In the genomic region with DNA sequence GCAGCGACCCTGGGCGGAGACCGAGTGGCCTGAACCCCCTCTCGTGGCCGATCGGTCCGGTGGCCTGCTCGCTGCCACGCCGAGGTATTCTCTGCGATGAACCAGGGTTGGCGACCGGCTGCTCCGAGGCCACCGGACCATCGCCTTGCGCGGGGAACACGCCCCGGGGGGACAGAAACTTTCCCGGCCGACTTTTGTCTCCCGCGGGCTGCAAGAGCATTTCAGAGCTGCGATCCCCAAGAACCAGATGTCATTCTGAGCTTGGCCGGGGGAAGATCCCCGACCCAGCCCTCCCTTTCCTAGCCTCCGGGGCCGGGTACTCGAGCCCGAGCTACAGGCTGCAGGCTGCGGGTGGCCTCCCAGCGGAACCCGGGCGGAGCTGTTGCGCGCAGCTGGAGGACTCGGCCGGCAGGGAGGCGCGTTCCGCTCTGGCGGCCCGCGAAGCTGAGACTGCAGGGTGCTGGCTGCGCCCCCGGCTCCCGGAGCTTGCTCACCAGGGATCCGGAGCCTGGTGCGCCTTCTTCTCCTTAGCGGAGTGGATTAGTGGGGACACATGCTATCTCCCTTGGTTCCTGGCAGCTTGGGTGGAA, we compare ENCODE assay signal across 8 mouse cellular contexts. TPM values are rescaled to one million over a fixed set of nuclear protein-coding genes. Genes with fewer than 3 reads are reported as not detected.
DNase-seq lines count a peak whose midpoint lies in the region; ATAC-seq and TF ChIP-seq lines count a peak whose summit lies in the region.

No protein-coding gene starts in this region.

- peak overlapping the region; percentile 76 for H3K4me3 ChIP-seq in ES-Bruce4 (ENCODE audit: low read depth, low read length)
- H3K4me3 ChIP-seq in hindbrain, embryonic 14.5 days (replicated peaks; ENCODE audit: low read length) = peak overlapping the region; percentile 68
- peak overlapping the region; percentile 77 for H3K4me3 ChIP-seq in left cerebral cortex, adult 2 months

- no peak for TF ChIP-seq CTCF in ES-Bruce4 (IDR thresholded peaks at IDR 0.05; ENCODE audit: low read depth, low read length)
- no peak; the same call in 1 of the 2 replicates for TF ChIP-seq CTCF in left cerebral cortex, adult 2 months (IDR thresholded peaks at IDR 0.05)

- ATAC-seq in hindbrain, embryonic 14.5 days (ENCODE audit: low FRiP score) = no peak; the same call in 1 of the 2 replicates
- no peak for ATAC-seq in erythroid progenitor cell, adult 5-6 weeks (replicated peaks; ENCODE audit: low FRiP score, poor library complexity, severe bottlenecking)

- no peak for TF ChIP-seq POLR2A in ES-Bruce4 (IDR thresholded peaks at IDR 0.05; ENCODE audit: insufficient read depth, low read length)

- intact Hi-C loops in left cerebral cortex, adult 2 months (cut with DNase I) = loop anchor here (2.0 to 5.0 kb wide), 2 partner anchors 74 to 431 kb away; no protein-coding TSS in a partner anchor

- H3K4me2 ChIP-seq in hindbrain, embryonic 14.5 days (replicated peaks) = peak overlapping the region; percentile 97

- H3K9me3 ChIP-seq in ES-Bruce4 (replicated peaks; ENCODE audit: control insufficient read depth, insufficient read depth, low read length, poor library complexity, severe bottlenecking) = no peaks in the 10 kb centered on the region
- H3K9me3 ChIP-seq in hindbrain, embryonic 14.5 days (ENCODE audit: control insufficient read depth, low read length) = no peaks in the 10 kb centered on the region

- H3K27ac ChIP-seq in ES-Bruce4 (ENCODE audit: insufficient read depth, low read length) = no peak overlapping the region
- peak overlapping the region; percentile 78 for H3K27ac ChIP-seq in hindbrain, embryonic 14.5 days
- peak overlapping the region; percentile 71 for H3K27ac ChIP-seq in left cerebral cortex, adult 2 months

- no peaks in the 10 kb centered on the region for H3K4me1 ChIP-seq in ES-Bruce4 (ENCODE audit: control insufficient read depth, insufficient read depth, low read length)
- H3K4me1 ChIP-seq in hindbrain, embryonic 14.5 days (replicated peaks; ENCODE audit: control insufficient read depth, insufficient read depth, low read length) = peaks cover 19% of the 10 kb centered on the region

- H3K36me3 ChIP-seq in ES-Bruce4 (ENCODE audit: control insufficient read depth, insufficient read depth, low read length, poor library complexity, severe bottlenecking) = no peaks in the 10 kb centered on the region
- no peaks in the 10 kb centered on the region for H3K36me3 ChIP-seq in hindbrain, embryonic 14.5 days (replicated peaks; ENCODE audit: control insufficient read depth, insufficient read depth)

- peak overlapping the region; percentile 91 for H3K9ac ChIP-seq in ES-Bruce4 (ENCODE audit: low read depth, poor library complexity, severe bottlenecking)
- H3K9ac ChIP-seq in hindbrain, embryonic 14.5 days = peak overlapping the region; percentile 85

- DNase-seq in adrenal gland, postnatal 4 days (ENCODE audit: low spot score in 2 of 2) = peak; percentile 8 to 12
- DNase-seq in forelimb bud, embryonic 11.5 days (ENCODE audit: low read depth, low spot score) = peak; percentile 24
- DNase-seq in hindbrain, embryonic 14.5 days (ENCODE audit: low spot score) = peak; percentile 48
- DNase-seq in left cerebral cortex, adult 2 months (ENCODE audit: extremely low spot score in 1 of 2, low spot score in 2 of 2) = peak; percentile 70 to 75
- peak; percentile 35 to 55 for DNase-seq in lung, postnatal 4 days
- DNase-seq in right cerebral cortex, postnatal 4 days = peak; percentile 59

- WGBS in hindbrain, embryonic 14.5 days = 0% methylated on average over 51 of the region's 51 CpGs

- TF ChIP-seq EP300 in ES-Bruce4 (IDR thresholded peaks at IDR 0.05; ENCODE audit: insufficient read depth, low read depth, low read length) = no peak

- H3K27me3 ChIP-seq in ES-Bruce4 (ENCODE audit: control insufficient read depth, insufficient read depth, low read length, poor library complexity, severe bottlenecking) = no peaks in the 10 kb centered on the region
- H3K27me3 ChIP-seq in hindbrain, embryonic 14.5 days (ENCODE audit: control insufficient read depth, insufficient read depth, low read length) = peaks cover 5% of the 10 kb centered on the region; the same call in 1 of the 2 replicates

RNA-seq across cellular contexts. Expression of gene Cdh4, which starts 1.1 kb away (rescaled TPM):
- polyA plus RNA-seq in ES-Bruce4 (2011; ENCODE audit: insufficient read depth, insufficient read length, low read depth, missing spikeins) = 1.4 and 2.4 TPM in 2 replicates
- 1 to 10 TPM; 6.8 to 7.7 TPM for total RNA-seq in adrenal gland, postnatal 4 days (2021)
- polyA plus RNA-seq in hindbrain, embryonic 14.5 days (2014; fragmentation: Nextera tagmentation; extraction: Ambion mirVana) = 32.8 and 36.7 TPM in 2 replicates
- 10 to 100 TPM; 24.4 to 30.6 TPM for total RNA-seq in left cerebral cortex, adult 2 months (2021)
- total RNA-seq in erythroid progenitor cell, adult 5-6 weeks (2015; ENCODE audit: low replicate concordance) = not detected in 2 replicates
- total RNA-seq in erythroid progenitor cell, adult 5-6 weeks (2017; ENCODE audit: low replicate concordance) = not detected in 2 replicates

Comparison
In these comparisons a context has a peak if more than half of its experiments do, and no peak if none do; other contexts are left out.
1. DNase-seq: peak in every context shown above with its lines; median percentile 72 in left cerebral cortex, adult 2 months; 59 in right cerebral cortex, postnatal 4 days; 48 in hindbrain, embryonic 14.5 days; 45 in lung, postnatal 4 days; 24 in forelimb bud, embryonic 11.5 days; 10 in adrenal gland, postnatal 4 days.
2. RNA of gene Cdh4, which starts 1.1 kb away (total RNA-seq): 24.4 to 30.6 TPM in left cerebral cortex, adult 2 months and 6.8 to 7.7 TPM in adrenal gland, postnatal 4 days; not detected in erythroid progenitor cell, adult 5-6 weeks; every median in the first group is over 4 times any median in the second.
3. Peak in every context shown above with its lines, with median percentiles within 50 percentile points of each other: H3K4me3 ChIP-seq.